Mouse (Mus musculus) left cerebral cortex, postnatal 4 days (tissue): ENCODE data around the gene Atp6v0a1. TPM values are rescaled to one million over a fixed set of nuclear protein-coding genes. Genes with fewer than 3 reads are reported as not detected.

Experiments
- DNase-seq: peaks from one replicate; pipeline ENCODE4 v3.0.0-alpha.2; 2022
- intact Hi-C: fragments of 180-260 bp; cut with DNase I; formaldehyde crosslinking; loops from one replicate; pipeline ENCODE4 v1.15.1; 2025
- total RNA-seq, 2 experiments: library from RNA; stranded (reverse); gene quantifications; 2 replicates each; pipeline ENCODE4 v1.2.3; 2021

The Atp6v0a1 gene
- 100 to 1,000 TPM; 257 to 302 TPM for total RNA-seq

DNA sequence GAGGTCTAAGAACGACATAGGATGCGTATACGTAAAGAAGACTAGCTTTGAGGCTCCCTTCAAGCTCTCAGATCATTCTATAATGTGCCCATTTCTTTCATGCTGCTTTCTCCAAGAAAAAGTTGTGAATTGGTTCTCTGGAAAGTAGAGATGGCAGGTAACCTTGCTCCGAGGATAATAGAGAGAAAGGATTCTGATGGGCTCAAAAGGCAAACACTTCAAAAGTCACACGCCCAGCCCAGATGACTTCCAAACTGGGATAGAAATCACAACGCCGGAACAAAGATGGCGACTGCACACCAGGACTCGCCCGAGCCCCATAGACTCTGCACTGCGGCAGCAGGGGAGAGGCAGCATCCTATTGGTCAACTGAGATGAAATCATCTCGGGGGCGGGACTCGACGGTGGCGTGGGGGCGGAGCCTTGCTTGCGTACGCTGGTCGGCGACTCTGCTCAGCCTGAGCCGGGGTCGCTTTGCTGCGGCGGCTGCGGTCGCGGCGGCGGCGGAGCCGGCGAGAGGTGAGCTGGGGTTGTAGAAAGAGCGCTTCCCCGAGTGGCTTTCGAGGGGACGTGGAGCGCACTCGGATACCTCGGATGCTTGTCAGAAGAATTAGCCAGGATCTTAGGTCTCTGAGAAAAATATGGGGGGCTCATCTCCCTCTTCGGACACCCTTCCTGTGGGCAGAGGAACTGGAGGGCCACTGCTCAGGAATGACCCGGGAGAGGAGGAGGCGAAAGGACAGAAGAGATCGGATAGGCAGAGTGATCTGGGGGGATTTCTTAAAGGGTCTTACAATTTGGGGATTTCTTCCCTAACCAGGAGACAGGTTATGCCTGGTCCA lies at the start of gene Atp6v0a1:
Atp6v0a1 (plus strand) TSS at position 407 of the 842 bp plus-strand sequence.
- peak; percentile 99 for DNase-seq
- intact Hi-C loops = no loop called here

DNA sequence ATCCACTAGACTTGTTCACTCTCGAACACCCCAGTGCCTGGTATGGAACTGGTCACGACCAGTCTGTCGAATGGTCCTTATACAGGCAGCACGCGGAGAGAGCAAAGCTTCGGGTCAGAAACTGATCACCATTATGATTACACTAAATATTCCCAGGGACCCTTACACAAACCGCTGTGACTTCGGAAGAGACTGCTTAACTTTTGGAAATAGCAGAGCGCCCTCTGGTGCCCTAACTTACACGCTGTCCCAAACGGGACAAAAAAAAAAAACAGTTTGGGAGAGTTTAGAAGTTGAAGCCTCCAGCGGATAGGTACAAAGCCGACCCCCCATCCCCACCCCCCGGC lies 49.8 kb upstream of the Atp6v0a1 start:
- peak; percentile 75 for DNase-seq
- intact Hi-C loops = loop anchor here (2.0 to 10.0 kb wide), 3 partner anchors 67 to 247 kb away; partner anchors contain the start of genes Hspb9 and Kat2a

DNA sequence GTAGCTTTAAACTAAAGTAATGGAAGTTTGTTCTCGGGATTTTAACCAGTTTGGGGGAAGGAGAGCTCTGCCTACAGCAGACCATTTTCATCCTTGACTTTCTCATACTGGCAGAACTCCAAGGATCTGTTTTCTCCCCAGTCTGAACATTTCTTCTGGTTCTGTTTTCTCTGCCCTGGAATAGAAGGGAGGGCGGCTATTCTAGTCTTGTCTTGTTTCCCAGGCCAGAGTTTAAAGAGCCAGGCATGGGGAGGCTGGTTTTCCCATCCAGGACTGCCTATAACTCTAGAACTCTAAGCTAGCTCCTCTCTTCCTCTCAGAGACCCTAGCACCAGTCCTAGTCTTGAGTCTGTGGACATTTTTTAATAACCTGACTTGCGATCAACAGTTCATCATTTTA lies 49.4 kb upstream of the Atp6v0a1 start:
- no peak for DNase-seq
- intact Hi-C loops = loop anchor here (2.0 to 10.0 kb wide), 4 partner anchors 67 to 389 kb away; partner anchors contain the start of genes Hspb9 and Kat2a

DNA sequence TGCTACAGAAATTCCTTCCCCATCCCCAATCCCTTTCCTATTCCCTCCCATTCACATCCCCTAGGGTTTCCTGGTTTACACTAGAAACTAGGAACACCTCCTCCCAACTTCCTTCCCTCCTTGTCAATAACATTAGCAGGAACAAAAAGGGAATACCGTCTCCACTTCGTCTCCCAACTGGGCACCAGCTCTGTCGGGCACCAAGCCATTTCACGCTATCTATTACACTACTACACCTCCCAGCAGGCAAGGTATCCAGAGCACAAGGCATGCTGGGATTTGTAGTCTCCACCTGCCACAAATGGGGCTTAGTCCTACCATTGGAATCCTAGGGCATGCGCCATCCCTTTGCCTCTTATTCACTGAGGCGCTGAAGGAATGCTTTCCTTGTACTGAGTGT lies 48.7 kb upstream of the Atp6v0a1 start:
- intact Hi-C loops = loop anchor here (2.0 kb wide), 1 partner anchor 390 kb away; no protein-coding TSS in a partner anchor
- peak; percentile 62 for DNase-seq

DNA sequence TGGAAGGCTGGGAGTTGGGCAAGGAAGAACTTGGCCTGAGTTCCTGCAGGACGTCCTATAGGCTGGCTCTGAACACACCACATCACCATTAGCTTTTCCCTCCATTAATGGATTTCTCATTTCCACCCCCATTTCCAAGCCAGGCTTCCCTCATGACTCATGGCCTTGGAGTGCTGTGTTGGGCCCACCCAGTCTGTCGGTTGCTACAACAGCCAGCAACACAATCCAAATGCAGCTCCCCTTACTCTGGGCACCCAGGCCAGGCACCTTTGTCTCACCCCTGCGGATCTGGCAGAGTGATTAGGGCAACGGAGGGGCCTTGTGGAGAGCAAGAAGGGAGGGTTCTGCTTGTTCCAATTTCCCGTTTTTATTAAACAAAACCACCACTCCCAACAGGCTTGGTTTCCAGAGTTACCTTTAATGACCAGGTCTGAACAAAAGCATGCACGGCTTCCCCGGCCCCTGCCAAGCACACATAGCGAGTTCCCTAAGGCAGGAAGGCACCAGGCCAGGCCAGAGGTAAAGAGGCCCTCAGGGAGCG lies 46.8 kb upstream of the Atp6v0a1 start:
- DNase-seq = no peak
- intact Hi-C loops = no loop called here

DNA sequence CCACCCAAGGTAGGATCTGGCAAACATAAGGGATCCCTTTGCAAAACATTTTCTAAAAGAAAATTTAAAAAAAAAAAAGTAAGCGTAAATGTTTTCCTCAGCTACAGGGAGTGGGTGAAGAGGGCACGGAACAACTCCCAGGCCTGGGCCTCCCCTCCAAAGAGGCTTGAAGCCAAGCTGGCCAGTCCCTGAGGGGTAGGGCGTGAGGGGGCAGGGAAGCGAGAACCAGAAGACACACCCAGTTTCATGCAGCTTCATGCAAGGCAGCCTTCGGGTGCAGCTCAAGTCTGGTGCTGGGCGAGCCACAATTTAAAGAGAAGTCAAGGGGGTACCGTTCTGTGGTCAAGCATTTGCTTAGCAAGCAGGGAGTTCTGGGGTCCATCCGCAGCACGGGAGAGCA lies 45.6 kb upstream of the Atp6v0a1 start:
- intact Hi-C loops = no loop called here
- no peak for DNase-seq

DNA sequence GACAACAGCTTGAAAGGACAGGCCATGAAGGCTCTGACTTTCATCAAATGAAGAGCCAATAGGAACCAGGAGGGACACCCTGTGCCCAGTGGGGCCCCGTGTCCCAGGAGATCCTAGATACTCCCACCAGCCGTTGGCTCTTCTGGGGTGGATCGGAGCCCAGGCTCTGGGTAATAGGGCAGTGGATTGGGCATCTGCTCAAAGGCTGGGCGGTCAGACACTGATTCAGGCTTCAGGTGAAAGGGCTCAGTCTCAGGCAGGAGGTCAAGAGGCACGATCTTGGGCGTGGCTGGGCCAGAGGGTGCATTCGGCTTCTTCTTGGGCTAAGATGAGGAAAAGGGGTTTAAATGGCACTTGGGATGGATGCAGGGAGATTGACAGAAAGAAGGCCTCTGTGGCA lies 45.1 kb upstream of the Atp6v0a1 start:
- DNase-seq = no peak
- intact Hi-C loops = no loop called here

DNA sequence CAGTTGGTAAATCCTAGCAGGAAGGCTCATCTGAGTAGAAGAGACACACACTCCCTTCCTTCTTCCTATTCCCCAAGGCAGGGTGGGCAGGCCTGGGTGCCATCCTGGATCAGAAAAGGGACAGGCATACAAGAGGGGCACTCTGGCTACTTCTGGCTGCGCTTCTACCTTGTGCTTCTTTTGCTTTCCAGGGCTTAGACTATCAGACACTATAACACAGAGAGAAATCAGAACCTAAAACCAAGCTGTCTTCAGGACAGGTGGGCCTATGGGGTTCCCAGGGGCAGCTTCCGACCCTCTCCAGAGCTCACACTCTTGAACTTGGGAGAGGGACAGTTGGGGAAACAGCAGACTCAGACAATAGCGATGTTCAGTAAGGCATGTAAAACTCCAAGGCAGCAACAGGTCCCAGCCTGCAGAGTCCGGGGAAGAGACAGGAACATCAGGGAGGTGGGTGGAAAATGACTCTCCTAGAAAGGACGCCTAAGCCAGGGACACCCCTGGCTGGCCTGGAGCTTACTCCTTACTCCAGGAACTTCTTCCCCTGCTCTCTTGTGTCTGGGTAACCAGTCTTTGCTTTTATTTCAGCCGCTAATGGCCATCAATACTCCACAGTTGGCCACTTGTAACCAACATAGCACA lies 44.2 kb upstream of the Atp6v0a1 start:
- intact Hi-C loops = no loop called here
- DNase-seq = no peak

DNA sequence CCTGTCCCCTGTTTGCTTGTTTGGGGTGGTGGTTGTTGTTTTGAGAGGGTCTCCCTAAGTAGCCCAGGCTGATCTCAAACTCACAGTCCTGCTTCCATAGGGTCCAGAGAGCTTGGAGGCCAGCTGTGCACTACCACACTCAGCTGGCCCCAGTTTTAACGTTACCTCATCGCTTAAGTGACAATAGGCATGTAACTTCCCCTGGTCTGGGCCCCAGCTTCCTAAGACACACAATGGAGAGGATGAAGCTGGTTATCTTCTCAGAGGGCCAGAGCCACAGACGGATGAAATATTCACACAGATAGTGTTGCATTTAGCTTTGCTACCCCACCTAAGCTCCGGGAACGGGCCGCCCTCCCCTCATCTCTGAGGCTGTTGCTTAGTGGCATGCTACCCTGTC lies 43.5 kb upstream of the Atp6v0a1 start:
- no peak for DNase-seq
- intact Hi-C loops = no loop called here

DNA sequence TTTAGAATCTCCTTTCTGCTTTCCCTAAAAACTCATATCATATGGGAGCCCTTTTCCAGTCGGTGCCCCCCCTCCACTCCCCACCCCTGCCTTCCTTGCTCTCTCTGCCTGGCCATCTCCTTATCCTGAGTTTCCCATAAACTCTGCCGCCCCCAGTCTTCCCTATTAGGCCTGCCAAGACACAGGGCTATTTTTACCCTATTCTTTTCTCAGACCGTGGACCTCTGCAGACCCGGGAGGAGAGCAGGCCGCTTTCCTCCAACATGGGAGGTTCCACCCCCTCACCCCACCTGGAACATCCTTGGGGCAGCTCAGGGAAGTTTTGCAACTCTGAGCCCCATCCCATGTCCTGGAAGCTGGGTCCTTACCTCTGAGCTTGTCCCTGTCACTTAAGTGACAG lies 41.9 kb upstream of the Atp6v0a1 start:
- no peak for DNase-seq
- intact Hi-C loops = no loop called here

DNA sequence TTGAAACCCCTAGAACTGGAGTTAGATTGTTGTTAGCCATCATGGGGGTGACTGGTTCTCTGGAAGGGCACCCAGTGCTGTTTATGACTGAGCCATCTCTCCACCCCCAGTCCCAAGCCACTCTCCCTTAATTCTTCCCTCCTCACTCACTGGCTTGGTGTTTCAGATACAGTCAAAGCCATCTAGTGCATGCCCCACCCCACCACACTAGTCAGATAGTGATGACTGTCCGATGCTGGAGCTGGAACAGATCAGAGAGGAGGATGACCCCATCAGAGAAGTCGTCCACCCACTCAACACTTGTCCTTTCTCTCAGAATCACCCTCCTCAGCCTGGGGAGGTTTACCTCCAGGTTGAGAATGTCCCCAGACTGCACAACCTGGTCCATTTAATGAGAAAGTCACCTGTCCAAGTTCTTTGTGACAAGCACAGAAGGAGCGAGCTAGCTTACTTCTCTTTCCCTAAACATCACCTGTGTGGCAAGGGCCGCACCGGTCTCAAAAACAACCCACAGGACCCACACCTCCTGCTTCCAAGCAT lies 41.3 kb upstream of the Atp6v0a1 start:
- intact Hi-C loops = no loop called here
- DNase-seq = no peak

DNA sequence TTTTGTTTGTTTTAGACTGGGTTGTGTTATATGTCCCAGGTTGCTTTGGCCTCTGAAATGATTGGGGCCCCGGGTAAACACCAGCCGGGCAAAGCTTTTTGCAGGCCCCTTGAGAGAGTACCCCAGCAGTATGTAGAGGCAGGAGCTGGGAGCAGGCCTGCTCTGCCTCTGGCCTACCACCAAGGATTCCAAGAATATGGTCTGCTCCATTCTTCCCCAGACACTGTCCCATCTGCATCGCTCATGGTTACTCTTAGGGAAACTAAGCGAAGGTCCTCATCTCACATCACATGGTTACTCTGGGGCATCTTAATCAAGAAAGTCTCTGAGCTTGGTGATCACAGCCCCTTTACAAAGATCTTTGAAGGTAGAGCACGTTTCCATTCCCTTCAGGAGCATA lies 40.8 kb upstream of the Atp6v0a1 start:
- no peak for DNase-seq
- intact Hi-C loops = no loop called here

DNA sequence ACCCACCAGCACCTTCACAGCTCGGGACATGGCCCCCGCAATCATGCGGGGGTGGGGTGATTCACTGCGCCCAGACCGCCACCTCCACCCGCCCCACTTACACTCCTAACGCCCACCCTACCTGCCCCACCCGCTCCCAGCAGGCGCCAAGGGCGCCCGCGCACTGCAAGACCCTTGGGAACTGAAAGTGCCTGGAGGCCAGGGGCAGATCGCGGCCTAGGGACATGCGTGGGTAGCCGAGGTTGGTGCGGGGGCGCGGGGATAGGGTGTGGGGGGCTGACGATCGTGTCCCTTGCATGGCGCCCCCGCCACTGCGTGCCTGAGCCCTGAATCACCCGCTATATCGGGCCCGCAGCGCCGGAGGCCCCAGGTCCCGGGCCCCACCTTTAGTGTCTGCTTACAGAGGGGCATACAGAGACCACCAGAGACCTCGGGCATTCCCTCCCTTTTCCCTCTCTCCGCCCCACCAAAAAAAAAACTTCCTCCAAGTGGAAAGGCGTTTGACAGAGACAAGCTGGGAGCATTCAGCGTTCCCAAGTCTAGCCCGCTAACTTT lies 40.0 kb upstream of the Atp6v0a1 start:
- DNase-seq = no peak
- intact Hi-C loops = no loop called here

DNA sequence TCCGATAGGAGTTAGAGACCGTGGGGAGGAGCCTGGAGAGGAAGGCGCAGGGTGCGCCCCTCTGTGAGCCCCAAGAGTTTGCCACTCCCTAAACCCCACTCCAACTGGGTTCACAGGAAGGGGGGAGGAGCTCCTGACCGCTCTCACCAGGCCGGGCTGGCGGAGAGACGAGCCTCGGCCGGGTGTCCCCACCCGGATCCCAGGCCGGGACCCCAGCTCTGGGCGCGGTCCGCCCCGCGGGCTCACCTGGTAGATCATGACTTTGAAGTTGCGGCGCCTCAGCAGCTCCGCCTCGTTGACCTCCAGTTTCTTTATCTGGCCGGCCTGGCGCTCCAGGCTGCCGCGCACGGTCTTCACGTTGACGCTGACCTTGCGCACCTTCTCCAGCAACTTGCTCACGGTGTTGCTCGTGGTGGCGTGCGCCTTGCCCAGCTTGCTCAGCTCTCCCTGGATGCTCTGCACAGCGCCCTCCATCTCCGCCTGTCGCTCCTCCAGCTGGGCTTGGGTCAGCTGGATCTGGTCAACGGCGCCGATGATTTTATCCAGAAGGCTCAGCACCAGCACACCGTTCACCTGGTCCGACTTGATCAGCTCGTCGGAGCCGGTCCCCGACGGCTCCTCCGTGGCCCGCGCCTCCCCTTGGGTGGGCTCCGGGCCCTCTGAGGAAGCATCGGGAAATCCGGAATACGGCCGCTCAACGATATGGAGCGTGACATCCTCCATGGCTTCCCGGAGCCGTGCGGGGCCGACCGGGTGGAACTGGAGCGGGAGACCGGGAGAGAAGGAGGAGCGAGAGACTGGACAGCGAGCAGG lies 39.3 kb upstream of the Atp6v0a1 start:
- DNase-seq = no peak
- intact Hi-C loops = no loop called here

DNA sequence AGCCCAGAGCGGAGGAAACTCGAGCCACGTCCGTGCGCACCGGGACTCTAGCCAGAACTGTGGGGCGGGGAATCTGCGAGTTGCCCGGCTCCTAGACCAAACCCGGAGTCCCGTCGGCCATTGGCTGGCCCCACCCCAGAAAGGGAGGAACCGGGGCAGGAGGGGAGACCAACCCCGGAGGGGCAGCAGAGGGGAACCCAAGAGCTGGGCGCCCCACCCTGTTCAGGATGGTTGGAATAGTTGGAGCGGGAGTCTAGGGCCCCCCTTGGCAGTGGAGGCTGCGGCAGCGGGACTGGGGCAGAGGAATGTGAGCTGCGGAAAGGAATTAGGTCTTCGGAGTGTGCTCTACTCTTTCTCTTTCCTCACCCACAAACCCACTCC lies 38.7 kb upstream of the Atp6v0a1 start, which contains the start of gene Cavin1:
Cavin1 (minus strand) TSS at position 331 of the 381 bp plus-strand sequence.
- intact Hi-C loops = no loop called here
- peak; percentile 75 for DNase-seq

DNA sequence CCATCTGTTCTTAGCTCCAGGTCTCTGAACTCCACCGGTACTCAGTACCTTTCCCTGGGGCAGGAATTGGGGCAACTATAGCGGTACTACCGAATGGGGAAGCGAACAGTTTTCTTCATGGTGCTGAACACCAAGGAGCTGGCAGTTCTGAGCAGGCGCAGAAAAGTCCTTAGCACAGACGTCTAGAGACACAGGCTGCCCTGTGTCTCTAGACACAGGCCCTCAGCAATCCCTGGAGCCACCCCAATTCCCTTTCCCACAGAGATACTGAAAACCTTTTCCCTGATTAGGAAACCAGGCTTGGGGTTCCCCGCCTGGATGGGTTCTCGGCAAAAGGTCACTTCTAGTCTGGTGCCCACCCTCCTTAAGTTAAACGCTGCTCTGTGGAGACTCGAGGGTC lies 37.8 kb upstream of the Atp6v0a1 start:
- intact Hi-C loops = no loop called here
- no peak for DNase-seq

DNA sequence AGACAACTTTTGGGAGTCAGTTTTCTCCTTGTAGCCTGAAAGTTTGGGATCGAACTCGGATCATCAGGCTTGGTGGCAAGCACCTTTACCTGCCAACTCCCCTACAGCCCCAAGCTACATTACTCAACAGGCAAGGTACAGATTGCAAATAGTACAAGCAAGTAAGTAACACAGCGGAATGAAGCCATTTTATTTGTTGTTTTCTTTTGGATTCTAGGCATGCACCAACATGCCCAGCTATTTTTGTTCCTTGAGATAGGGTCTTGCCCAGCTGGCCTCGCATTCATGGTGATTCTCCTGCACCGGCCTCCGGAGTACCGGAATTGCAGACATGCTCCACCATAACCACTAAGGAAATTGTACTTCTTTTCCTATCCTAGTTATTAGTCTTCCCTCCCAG lies 36.0 kb upstream of the Atp6v0a1 start:
- intact Hi-C loops = no loop called here
- DNase-seq = no peak

DNA sequence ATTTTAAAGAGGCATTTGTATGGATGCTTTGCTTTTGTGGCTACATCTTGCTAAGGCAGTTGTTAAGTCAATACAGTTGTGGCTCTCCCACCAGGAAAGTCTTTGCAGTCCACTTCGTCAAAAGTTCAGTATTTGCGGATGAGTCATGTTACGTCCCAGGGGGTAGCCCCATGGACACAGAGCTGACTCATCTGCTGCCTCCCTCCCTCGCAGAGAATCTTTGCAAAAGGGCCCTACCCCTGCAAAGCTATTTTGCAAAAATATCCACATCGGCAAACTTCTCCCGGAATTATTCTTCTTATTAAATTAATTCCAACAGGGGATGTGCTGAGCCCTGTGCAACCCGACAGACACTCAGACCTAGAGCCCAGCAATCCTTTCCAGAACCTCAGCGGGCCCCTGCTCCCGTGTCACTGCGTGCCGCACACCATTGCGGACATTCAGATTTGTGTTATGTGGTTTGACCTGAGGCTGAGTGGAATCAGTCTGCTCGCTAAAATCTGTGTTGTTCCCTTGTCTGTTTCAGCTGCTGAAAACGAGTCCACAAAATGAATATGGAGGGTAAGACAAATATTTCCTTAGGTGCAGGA lies 34.8 kb upstream of the Atp6v0a1 start:
- no peak for DNase-seq
- intact Hi-C loops = no loop called here

DNA sequence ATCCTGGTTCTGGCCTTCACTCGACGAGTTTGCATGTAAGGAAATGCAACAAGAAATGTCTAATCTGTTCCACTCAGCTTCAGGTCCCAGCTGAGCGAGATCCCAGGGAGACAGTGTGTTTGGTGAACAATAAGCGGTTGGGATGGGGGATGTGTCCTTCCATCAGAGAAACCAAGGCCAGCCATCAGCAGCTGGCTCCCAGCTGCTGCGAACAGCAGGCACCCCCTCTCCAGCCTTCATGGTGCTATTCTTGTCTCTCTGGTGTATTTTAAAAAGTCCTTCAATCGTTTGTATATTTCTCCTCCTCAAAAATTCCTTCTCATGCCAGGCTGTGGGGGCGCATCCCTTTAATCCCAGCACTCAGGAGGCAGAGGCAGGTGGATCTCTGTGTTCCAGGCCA lies 34.0 kb upstream of the Atp6v0a1 start:
- DNase-seq = no peak
- intact Hi-C loops = no loop called here

DNA sequence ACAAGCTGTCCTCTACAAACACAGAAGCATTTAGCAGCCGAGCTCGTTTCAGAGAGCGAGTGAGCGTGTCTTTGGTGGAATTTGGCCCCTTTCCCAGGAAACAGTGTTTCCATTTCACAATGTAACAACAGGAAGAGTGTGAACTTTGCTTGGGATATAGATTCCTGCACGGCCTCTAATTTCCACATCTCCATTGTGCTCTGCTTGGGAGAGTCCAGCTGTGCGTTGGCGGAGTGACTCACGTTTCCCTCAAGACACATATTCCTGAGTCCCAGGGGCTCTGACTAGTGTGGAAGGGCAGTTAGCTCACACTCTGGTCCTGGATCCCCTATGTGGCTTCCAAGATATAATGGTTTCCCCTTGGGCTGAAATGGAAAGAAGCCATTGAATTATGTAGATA lies 29.4 kb upstream of the Atp6v0a1 start:
- no peak for DNase-seq
- intact Hi-C loops = loop anchor here (5.0 kb wide), 1 partner anchor 87 kb away; no protein-coding TSS in a partner anchor
